In the genomic region with DNA sequence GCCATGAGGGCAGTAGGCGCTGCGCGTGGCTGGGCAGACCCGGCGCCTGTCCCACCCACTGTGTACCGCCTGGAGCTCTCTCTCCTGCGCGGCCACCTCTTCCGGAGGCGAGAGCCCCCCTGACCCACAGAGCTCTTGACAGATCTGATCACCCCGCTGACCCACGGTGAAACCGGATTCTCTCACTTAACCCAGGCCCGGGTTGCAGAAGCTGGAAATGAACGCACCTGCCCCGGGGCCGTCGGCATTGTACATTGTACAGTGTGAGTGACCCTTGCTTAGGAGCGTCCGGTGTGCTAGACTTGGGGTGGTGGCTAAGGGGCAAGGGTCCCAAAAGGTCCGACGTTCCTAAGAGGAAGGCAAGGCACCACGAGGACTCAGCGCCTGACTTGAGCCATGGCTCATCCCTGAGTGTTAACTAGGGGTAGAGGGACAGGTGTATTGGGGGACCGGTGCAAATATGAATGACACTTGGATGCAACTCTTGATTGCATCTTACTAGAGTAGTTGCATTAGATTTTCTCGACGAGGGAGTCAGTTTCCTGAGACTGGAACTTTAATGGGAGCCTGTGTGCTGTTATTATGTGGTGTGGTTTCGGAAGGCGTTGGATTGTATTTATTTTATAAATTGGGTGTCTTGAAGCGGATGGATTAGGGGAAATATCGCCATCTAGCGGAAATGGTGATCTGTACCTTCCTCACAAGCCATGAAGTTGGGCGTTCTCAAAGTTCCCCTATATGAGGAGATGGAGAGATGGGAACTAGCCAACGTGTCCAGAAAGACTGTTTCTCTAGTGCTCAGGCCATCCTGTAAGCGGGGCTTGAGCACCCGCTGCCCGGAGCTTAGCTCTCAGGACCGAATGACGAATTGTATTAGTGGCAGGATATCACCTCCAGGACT, we compare ENCODE assay signal across 8 mouse cellular contexts. TPM values are rescaled to one million over a fixed set of nuclear protein-coding genes. Genes with fewer than 3 reads are reported as not detected.
A peak's percentile ranks its signal among the peaks of the same experiment; 100 is the strongest.
DNase-seq lines count a peak whose midpoint lies in the region; ATAC-seq and TF ChIP-seq lines count a peak whose summit lies in the region.

No protein-coding gene starts in this region.

- peak overlapping the region; percentile 69 for H3K4me2 ChIP-seq in liver, embryonic 12.5 days
- H3K4me2 ChIP-seq in neural tube, embryonic 12.5 days (replicated peaks): peak overlapping the region; percentile 86

- WGBS in liver, embryonic 12.5 days (ENCODE audit: insufficient replicate concordance): 3% methylated on average over 39 of the region's 39 CpGs
- under 1% methylated on average over 39 of the region's 39 CpGs for WGBS in neural tube, embryonic 12.5 days

- peaks cover 9% of the 10 kb centered on the region for H3K9me3 ChIP-seq in E14TG2a.4 (ENCODE audit: low read length)
- no peaks in the 10 kb centered on the region for H3K9me3 ChIP-seq in liver, embryonic 12.5 days (replicated peaks)
- no peaks in the 10 kb centered on the region for H3K9me3 ChIP-seq in neural tube, embryonic 12.5 days

- peaks cover 94% of the 10 kb centered on the region for H3K27me3 ChIP-seq in E14TG2a.4 (ENCODE audit: insufficient read depth, low read length)
- peaks cover 83% of the 10 kb centered on the region for H3K27me3 ChIP-seq in liver, embryonic 12.5 days (replicated peaks)
- H3K27me3 ChIP-seq in neural tube, embryonic 12.5 days (replicated peaks): peaks cover 7% of the 10 kb centered on the region; the same call in 1 of the 2 replicates

- no peak for ATAC-seq in liver, embryonic 12.5 days
- ATAC-seq in neural tube, embryonic 12.5 days (ENCODE audit: low FRiP score, low read depth): peak; percentile 14; the same call in 1 of the 2 replicates

- TF ChIP-seq CTCF in E14TG2a.4 (conservative IDR thresholded peaks at IDR 0.05; ENCODE audit: low read length): peak; percentile 65
- TF ChIP-seq CTCF in embryonic fibroblast, embryonic 13.5 days (IDR thresholded peaks at IDR 0.05; ENCODE audit: borderline replicate concordance, insufficient read depth, low read length): 0 out of 2 replicates have a peak, but pooled peaks have one; percentile 3

- peak overlapping the region; percentile 6; the same call in 1 of the 2 replicates for H3K27ac ChIP-seq in embryonic fibroblast, embryonic 13.5 days (ENCODE audit: insufficient read depth, low read length)
- no peak overlapping the region for H3K27ac ChIP-seq in liver, embryonic 12.5 days
- peak overlapping the region; percentile 92 for H3K27ac ChIP-seq in neural tube, embryonic 12.5 days

- H3K4me3 ChIP-seq in E14TG2a.4 (replicated peaks; ENCODE audit: low read length): peak overlapping the region; percentile 83
- H3K4me3 ChIP-seq in embryonic fibroblast, embryonic 13.5 days (ENCODE audit: insufficient read depth, low read length): peak overlapping the region; percentile 46
- peak overlapping the region; percentile 50 for H3K4me3 ChIP-seq in liver, embryonic 12.5 days
- H3K4me3 ChIP-seq in neural tube, embryonic 12.5 days: peak overlapping the region; percentile 90

- peak; percentile 87 for DNase-seq in brain, embryonic 18.5 days (ENCODE audit: low read depth, low spot score)
- peak; percentile 83 to 84 for DNase-seq in heart, postnatal 10 days
- peak; percentile 71 to 74 for DNase-seq in kidney, postnatal 36 days
- no peak for DNase-seq in MN1 (ENCODE audit: low spot score)

- intact Hi-C loops in heart, postnatal 10 days (cut with DNase I): loop anchor here (2.0 to 10.0 kb wide), 6 partner anchors 46 to 976 kb away; no protein-coding TSS in a partner anchor

- TF ChIP-seq POLR2A in embryonic fibroblast, embryonic 13.5 days (IDR thresholded peaks at IDR 0.05; ENCODE audit: low read depth, low read length): no peak

- no peak overlapping the region for H3K9ac ChIP-seq in liver, embryonic 12.5 days
- H3K9ac ChIP-seq in neural tube, embryonic 12.5 days: peak overlapping the region; percentile 92

- peaks cover 59% of the 10 kb centered on the region for H3K4me1 ChIP-seq in E14TG2a.4 (replicated peaks; ENCODE audit: low read depth, low read length)
- H3K4me1 ChIP-seq in embryonic fibroblast, embryonic 13.5 days (ENCODE audit: control insufficient read depth, insufficient read depth, low read length): 0 out of 2 replicates have a peak, but pooled peaks cover 2% of the 10 kb centered on the region
- H3K4me1 ChIP-seq in liver, embryonic 12.5 days: peaks cover 14% of the 10 kb centered on the region
- peaks cover 52% of the 10 kb centered on the region for H3K4me1 ChIP-seq in neural tube, embryonic 12.5 days

- no peaks in the 10 kb centered on the region for H3K36me3 ChIP-seq in E14TG2a.4 (ENCODE audit: insufficient read depth, low read length)
- H3K36me3 ChIP-seq in liver, embryonic 12.5 days: no peaks in the 10 kb centered on the region
- no peaks in the 10 kb centered on the region for H3K36me3 ChIP-seq in neural tube, embryonic 12.5 days

RNA-seq across cellular contexts. Expression of a gene that starts 1.0 kb away (rescaled TPM):
- polyA plus RNA-seq in embryonic fibroblast, embryonic 13.5 days (2011; ENCODE audit: insufficient read length, low read depth, missing spikeins): 12.6 and 19.3 TPM in 2 replicates
- total RNA-seq in heart, postnatal 10 days (2021): 10 to 100 TPM; 40.6 to 50.4 TPM
- 0.55 and 0.89 TPM in 2 replicates for polyA plus RNA-seq in liver, embryonic 12.5 days (2016; fragmentation: Nextera tagmentation; extraction: Ambion mirVana)
- 48.8 and 49.0 TPM in 2 replicates for polyA plus RNA-seq in neural tube, embryonic 12.5 days (2016; fragmentation: Nextera tagmentation; extraction: Ambion mirVana)
